Mouse (Mus musculus) heart, adult 2 months (tissue): Measurements from ENCODE around the gene Brpf3. TPM values are rescaled to one million over a fixed set of nuclear protein-coding genes. Genes with fewer than 3 reads are reported as not detected.
"Not testable (repeated sequence)": the region's sequence is repeated elsewhere in the genome, so short reads cannot be mapped to it uniquely, and the experiment has no call there.

ENCODE experiments used
- DNase-seq, 2 experiments: peaks; one replicate each; pipeline ENCODE4 v3.0.0; 2021
- H3K27ac ChIP-seq: fragments of 200-600 bp; 2 replicates; pipeline ENCODE4 v1.8.1; 2022
- H3K27me3 ChIP-seq: fragments of 200-500 bp; 2 replicates; pipeline ENCODE4 v1.6.1; 2012; ENCODE audit warnings: mild to moderate bottlenecking, low read length, inconsistent platforms, mixed read lengths; ENCODE audit not compliant: control insufficient read depth, insufficient read depth
- H3K36me3 ChIP-seq: fragments of 200-500 bp; 2 replicates; pipeline ENCODE4 v1.6.1; 2012; ENCODE audit warnings: low read length, inconsistent platforms; ENCODE audit not compliant: control insufficient read depth, insufficient read depth
- H3K4me1 ChIP-seq: fragments of 200-500 bp; 2 replicates; pipeline ENCODE4 v1.6.1; 2011; ENCODE audit warnings: low read length; ENCODE audit not compliant: control insufficient read depth, insufficient read depth
- H3K4me3 ChIP-seq: fragments of 200-600 bp; 2 replicates; pipeline ENCODE4 v1.8.1; 2022
- H3K79me2 ChIP-seq: fragments of 200-500 bp; replicated peaks from 2 replicates; pipeline ENCODE4 v1.6.1; 2012; ENCODE audit warnings: mild to moderate bottlenecking, inconsistent platforms, low read length, moderate library complexity, mixed read lengths; ENCODE audit not compliant: control insufficient read depth, insufficient read depth
- H3K9ac ChIP-seq: fragments of 200-500 bp; 2 replicates; pipeline ENCODE4 v1.6.1; 2012; ENCODE audit warnings: low read depth, mild to moderate bottlenecking, control low read depth, inconsistent platforms, low read length, mixed read lengths
- CTCF ChIP-seq: fragments of 200-600 bp; IDR thresholded peaks from 2 replicates; pipeline ENCODE4 v1.8.1; 2022; ENCODE audit warnings: antibody characterized with exemption, mild to moderate bottlenecking, moderate library complexity
- EP300 ChIP-seq: fragments of 200-500 bp; IDR thresholded peaks from 2 replicates; pipeline ENCODE4 v1.6.1; 2011; ENCODE audit warnings: low read depth, low read length, control low read depth; ENCODE audit not compliant: insufficient read depth
- POLR2A ChIP-seq: fragments of 200-500 bp; IDR thresholded peaks from 2 replicates; pipeline ENCODE4 v1.6.1; 2011; ENCODE audit warnings: mild to moderate bottlenecking, low read depth, low read length, control low read depth; ENCODE audit not compliant: insufficient read depth
- WGBS: fragments of 180-500 bp; shearing (Covaris S2); methylation state at CpG from one replicate; pipeline ENCODE4 v1.1.7; 2018; 5-methylcytosine and 5-hydroxymethylcytosine counted together
- intact Hi-C: fragments of 180-260 bp; cut with DNase I; formaldehyde crosslinking; loops from one replicate; pipeline ENCODE4 v1.15.1; 2025
- polyA plus RNA-seq: library from polyadenylated mRNA; depleted of rRNA; stranded (reverse); fragments of >200 nt; gene quantifications from 2 replicates; pipeline ENCODE4 v1.2.3, GENCODE M21; 2012
- total RNA-seq, 2 experiments: library from RNA; stranded (reverse); gene quantifications; 2 replicates each; pipeline ENCODE4 v1.2.3; 2021

The Brpf3 gene
- total and polyA plus RNA-seq, 3 experiments: 12.0 to 15.8 (median 14.2) TPM

DNA sequence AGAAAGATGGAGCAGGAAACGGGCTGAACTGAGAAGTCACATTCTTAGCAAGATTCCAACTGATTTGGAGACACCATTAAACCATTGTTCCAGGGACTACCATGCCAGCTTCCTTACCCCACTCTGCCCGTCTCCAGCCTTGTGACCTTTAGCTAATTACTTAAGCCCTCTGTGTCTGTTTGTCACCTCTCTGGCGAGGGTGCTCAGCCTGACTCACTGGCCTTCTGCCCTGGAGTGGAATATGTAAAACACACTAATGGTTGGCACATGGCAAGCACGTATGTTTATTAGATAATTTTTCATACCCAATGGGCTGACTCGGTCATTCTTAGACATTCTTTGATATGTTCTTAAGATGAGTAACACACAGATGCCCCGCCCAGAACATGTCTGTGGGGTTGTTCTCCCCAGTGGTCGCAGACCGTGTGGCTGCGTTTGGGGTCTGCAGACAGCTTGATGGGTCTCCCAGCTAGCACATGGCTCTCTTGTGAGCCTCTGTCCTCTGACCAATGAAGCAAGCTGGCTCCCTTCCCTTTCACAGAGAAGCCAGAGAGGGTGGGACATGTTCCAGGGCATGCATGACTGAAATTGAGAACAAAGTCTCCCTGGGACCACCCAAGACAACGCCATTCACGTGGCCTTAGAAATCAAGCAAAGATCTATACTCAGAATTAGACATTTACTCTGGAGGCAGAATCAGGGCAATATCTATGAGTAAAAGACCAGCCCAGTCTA, 33.9 kb upstream of the Brpf3 start:
- intact Hi-C loops: no loop called here
- no peak for TF ChIP-seq EP300
- TF ChIP-seq CTCF: no peak
- TF ChIP-seq POLR2A: no peak
- H3K9ac ChIP-seq: no peak overlapping the region
- no peak overlapping the region for H3K4me3 ChIP-seq
- no peaks in the 10 kb centered on the region for H3K79me2 ChIP-seq
- WGBS: 77% methylated on average over 11 of the region's 11 CpGs
- H3K4me1 ChIP-seq: no peaks in the 10 kb centered on the region
- H3K27ac ChIP-seq: no peak overlapping the region
- DNase-seq: no peak
- H3K27me3 ChIP-seq: peaks cover 9% of the 10 kb centered on the region
- no peaks in the 10 kb centered on the region for H3K36me3 ChIP-seq

DNA sequence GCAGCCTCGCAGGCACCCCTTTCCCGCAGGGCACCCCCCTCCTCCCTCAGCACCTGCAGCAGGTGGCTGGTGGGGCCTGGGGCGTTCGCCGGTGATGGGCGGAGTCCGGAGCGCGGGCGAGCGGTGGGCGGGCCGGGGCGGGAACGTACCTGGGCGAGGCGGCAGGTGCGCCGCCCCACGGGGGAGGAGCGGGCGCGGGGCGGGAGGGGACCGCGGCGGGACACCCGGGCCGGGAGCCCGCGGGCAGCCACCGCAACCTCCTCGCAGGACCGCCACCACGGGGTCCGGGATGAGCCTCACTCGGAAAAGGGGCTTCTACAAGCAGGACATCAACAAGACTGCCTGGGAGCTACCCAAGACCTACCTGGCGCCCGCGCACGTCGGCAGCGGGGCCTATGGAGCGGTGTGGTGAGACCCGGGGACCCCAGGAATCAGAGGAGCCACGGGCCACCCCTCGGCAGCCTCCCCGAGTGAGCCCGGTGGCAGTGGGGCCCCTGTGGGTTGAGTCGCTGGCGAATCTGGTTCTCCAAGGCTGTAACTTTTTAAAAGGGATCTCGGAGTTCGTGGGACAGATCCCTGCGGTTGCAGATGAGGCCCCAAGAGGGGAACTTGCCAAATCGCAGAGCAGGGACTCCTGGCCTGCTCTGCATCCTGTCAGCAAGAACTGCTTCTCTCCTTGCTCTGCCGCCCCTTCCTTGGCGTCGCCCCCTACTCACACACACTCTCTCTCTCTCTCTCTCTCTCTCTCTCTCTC, 31.6 kb upstream of the Brpf3 start, which contains the start of gene Mapk13:
Gene Mapk13 (plus strand): TSS at position 177 of the 754 bp plus-strand sequence.
- no peak for TF ChIP-seq EP300
- TF ChIP-seq POLR2A: no peak
- no peak for TF ChIP-seq CTCF
- Histone ChIP-seq H3K4me3 (peak within 1 kb of the TSS; percentile 32), H3K27ac (no peak within 1 kb of the TSS), H3K4me1 (no peaks in the 10 kb centered on the region), H3K79me2 (no peaks in the 10 kb centered on the region), H3K9ac (no peak within 1 kb of the TSS), H3K27me3 (peaks cover 9% of the 10 kb centered on the region), H3K36me3 (no peaks in the 10 kb centered on the region)
- DNase-seq: no peak
- 3% methylated on average over 53 of the region's 58 CpGs for WGBS
- intact Hi-C loops: no loop called here

DNA sequence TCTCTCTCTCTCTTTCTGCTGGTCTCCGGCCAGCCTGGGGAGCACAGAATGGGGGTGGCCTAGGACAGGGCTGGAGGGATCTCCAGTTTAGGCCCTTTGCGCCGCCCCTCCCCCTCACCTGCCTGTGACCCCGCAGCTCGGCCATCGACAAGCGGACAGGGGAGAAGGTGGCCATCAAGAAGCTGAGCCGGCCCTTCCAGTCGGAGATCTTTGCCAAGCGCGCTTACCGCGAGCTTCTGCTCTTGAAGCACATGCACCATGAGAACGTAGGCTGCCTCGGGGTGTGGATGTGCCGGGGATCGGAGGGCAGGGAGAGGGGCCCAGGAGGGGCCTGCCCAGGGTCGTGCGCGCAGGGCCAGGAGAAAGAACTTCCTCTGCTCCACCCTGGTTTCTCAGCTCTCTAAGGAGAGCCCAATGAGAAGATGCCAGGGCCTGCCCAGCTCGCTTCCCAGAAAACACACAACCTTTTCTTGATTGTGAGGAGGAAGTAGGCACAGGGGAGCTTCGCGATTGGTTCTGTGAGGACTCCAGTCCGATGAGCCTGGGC, 30.9 kb upstream of the Brpf3 start:
- no peaks in the 10 kb centered on the region for H3K79me2 ChIP-seq
- intact Hi-C loops: no loop called here
- peaks cover 9% of the 10 kb centered on the region for H3K27me3 ChIP-seq
- H3K4me1 ChIP-seq: no peaks in the 10 kb centered on the region
- no peak for DNase-seq
- no peak overlapping the region for H3K27ac ChIP-seq
- whole genome bisulfite sequencing: 5% methylated on average over 24 of the region's 24 CpGs
- no peaks in the 10 kb centered on the region for H3K36me3 ChIP-seq
- no peak overlapping the region for H3K9ac ChIP-seq
- TF ChIP-seq EP300 (no peak), POLR2A (no peak), CTCF (no peak)
- peak overlapping the region; percentile 14; the same call in 1 of the 2 replicates for H3K4me3 ChIP-seq

DNA sequence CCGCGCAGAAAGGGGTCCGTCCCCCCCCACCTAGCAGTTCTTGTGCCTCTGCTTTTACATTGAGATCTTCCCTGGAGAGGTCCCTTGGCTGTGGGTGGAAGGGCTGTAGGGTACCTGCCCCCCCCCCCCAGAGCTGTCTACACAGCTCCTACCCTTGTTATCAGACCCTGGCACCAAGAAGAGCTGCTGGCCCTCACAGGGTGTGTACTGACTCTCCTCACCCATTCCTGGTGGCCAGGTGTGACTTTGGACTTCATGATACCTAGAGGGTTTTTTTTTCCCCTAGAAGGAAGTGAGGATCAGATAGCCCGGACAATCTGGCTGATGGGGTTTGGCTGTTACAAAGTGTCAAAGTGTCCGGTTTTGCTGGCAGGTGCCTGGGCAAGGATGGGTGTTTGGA, 29.6 kb upstream of the Brpf3 start:
- Histone ChIP-seq H3K27ac (no peak overlapping the region), H3K79me2 (no peaks in the 10 kb centered on the region), H3K9ac (no peak overlapping the region), H3K4me1 (no peaks in the 10 kb centered on the region), H3K4me3 (no peak overlapping the region), H3K27me3 (peaks cover 9% of the 10 kb centered on the region), H3K36me3 (no peaks in the 10 kb centered on the region)
- WGBS: 86% methylated on average over 5 of the region's 5 CpGs
- no peak for TF ChIP-seq POLR2A
- no peak for TF ChIP-seq CTCF
- no peak for TF ChIP-seq EP300
- DNase-seq: no peak
- intact Hi-C loops: no loop called here

DNA sequence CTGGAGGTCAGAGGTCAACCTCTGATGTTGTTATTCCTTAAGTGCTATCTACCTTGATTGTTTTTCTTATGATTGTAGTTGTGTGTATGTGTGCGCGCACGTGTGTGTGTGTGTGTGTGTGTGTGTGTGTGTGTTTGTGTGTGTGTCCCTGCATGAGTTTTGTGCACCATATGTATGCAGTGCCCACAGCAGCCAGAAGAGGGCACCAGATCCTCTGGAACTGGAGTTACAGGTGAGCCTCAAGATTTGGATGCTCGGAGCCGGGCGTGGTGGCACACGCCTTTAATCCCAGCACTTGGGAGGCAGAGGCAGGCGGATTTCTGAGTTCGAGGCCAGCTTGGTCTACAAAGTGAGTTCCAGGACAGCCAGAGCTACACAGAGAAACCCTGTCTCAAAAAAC, 26.6 kb upstream of the Brpf3 start:
- 90% methylated on average over 9 of the region's 9 CpGs for WGBS
- intact Hi-C loops, DNase-seq, H3K4me3 ChIP-seq, H3K4me1 ChIP-seq, H3K27ac ChIP-seq, H3K27me3 ChIP-seq, H3K36me3 ChIP-seq, H3K9ac ChIP-seq, H3K79me2 ChIP-seq: not testable (repeated sequence)

DNA sequence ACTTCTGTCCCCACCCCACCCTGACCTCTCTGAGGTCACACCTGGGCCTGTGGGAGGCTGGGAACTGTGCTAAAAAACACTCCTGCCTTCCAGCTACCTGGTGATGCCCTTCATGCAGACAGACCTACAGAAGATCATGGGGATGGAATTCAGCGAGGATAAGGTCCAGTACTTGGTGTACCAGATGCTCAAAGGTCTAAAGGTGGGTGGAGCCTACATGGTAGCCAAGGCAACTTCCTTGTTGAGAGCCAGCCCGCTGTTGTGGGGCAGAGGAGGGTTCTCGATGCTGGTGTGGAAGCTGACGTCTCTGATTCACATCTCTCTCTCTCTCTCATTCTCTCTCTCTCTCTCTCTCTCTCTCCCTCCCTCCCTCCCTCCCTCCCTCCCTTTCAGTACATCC, 25.7 kb upstream of the Brpf3 start:
- Histone ChIP-seq H3K27ac (no peak overlapping the region), H3K9ac (no peak overlapping the region), H3K4me3 (no peak overlapping the region), H3K79me2 (no peaks in the 10 kb centered on the region), H3K36me3 (no peaks in the 10 kb centered on the region), H3K27me3 (no peaks in the 10 kb centered on the region), H3K4me1 (no peaks in the 10 kb centered on the region)
- intact Hi-C loops: loop anchor here (5.0 kb wide), 1 partner anchor 152 kb away; no protein-coding TSS in a partner anchor
- 82% methylated on average over 4 of the region's 4 CpGs for WGBS
- no peak for DNase-seq
- TF ChIP-seq EP300 (no peak), CTCF (no peak), POLR2A (no peak)
